Mouse (Mus musculus) retina, postnatal 7 days (tissue): ENCODE measurements around the gene Lpp.

ENCODE experiments used
- DNase-seq: peaks from one replicate; pipeline ENCODE4 v3.0.0-alpha.2; 2012; ENCODE audit warnings: low read depth, low spot score

The Lpp gene

DNA sequence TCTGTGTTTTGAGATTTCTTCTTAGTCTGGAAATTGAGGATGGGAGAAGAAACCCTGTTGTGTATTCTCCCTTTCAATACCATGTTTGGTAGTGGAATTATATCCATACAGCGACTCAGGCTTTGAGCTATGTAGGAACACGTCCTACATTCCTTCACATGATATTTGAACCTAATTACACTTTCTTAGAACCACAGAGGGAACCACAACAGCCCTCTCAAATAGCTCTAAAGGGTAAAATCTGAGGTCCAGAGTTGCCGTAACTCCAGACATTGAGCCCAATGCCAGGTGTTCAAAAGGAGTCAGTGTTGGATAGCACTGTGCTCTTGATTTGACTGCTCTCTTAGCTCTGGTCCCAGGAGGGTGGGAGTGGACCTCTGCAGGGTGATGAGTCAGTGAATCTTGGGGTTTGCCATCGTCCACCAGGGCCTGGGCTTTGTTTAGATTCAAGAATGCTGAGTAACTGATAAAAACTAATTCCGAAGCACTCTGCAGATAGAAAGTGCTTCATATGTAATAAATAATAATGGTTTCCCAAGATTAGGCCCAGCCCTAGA is 104.9 kb downstream of the Lpp start:
- no peak for DNase-seq

DNA sequence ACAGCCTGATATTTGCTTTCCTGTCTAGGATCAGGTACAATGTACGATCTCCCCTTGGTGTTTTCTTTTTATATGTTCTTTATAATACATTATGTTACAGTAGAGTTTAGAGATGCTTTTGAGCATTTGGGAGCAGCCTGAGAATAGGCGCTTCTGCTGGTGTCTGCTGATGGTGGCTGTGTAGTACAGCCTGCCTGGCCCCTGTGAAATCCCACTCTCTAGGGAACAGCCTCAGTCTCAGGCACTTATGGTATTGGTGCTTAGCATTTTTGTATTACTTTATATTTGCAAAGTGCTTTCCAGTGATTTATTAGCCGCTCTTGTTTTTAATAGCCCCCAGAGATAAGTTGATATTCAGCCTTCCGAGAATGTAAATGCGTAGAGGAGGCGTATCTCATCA is 107.9 kb downstream of the Lpp start:
- DNase-seq = no peak

DNA sequence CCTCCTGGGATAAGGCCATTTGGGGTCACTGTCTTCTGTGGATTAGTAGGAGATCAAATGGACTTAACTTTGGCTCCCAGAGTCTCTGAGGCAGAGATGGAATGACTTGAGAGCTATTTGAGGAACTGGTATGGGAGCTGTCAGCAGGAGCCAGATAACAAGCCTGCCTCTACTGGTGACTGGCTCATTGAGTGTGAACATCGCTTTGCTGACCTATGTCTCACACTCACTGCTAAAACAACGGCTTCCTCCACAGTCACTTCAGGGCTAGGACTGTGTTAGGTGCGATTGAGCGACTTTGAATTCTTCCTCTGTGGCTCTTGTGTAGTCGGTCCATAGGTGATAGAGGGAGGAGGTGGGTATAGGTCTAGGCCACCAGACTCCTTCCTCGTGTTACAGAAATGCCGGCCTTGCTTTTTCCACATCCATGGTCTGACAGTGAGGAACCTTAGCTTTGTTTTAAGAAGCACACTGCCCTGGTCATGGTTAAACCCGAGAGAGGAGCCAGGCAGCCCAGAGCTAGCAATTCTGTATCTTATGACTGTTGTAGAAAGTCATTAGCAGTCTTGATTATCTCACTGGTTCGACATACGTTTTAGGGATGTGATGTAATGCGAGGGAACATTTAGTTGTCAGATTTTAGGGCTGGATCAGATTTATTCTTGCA is 108.5 kb downstream of the Lpp start:
- no peak for DNase-seq

DNA sequence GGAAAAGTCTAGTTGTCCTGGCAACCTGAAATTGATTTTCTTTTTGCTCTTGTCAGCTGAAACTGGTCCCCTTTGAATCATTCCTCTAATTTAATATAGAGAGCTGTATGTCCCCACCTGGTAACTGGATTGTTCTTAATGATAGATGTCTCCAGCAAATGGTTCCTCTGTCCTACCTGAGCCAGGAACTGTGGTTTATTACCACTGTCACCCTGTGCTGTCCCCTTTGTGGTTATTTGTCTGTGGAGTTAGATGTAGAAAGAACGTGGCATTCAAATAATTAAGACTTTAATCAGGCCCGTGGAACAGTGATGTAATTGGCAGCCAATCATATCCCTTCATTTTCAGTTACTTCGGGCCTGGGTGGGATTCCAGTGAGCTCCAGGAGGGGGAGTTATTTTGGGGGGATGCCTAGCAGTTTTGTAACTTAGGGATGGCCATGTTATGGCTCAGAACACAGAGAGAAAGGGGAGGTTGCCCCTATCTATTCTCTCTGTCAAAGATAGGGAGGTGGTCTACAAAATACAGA is 109.1 kb downstream of the Lpp start:
- DNase-seq = no peak

DNA sequence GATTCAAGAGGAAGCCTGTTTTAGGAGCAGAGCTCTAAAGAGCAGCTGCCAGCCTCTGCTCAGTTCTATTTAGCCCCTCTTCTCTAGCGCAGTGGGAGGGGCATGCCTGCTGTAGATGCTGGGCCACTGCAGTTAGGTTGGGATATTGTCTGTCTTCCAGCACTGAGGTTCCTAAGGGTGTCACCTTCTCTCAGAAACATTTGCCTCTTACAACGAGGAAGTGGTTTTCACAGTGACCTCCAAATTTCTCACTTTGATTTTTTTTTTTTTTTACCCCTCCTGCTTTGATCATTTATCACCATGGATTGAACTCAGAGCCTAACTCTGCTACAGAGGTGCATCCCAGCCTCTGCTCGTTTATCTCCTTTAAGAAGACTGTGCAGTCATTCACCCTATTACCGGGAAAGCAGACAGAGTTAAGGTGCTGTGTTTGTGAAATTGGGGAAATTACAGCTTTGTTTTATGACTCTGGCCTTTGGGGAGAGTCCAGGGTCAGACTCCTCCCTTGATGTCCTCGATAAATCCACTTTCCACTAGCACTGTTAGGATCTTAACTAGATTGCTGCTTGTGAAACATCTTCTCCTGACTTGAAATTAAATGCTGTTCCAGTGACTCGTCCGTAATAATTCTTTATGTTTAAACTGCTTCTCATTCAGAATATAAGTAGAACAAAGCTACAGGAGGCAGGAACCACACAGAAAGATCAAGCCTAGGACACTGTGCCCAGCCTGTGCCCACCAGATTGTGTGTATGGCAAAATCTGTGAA is 111.7 kb downstream of the Lpp start:
- DNase-seq = no peak

DNA sequence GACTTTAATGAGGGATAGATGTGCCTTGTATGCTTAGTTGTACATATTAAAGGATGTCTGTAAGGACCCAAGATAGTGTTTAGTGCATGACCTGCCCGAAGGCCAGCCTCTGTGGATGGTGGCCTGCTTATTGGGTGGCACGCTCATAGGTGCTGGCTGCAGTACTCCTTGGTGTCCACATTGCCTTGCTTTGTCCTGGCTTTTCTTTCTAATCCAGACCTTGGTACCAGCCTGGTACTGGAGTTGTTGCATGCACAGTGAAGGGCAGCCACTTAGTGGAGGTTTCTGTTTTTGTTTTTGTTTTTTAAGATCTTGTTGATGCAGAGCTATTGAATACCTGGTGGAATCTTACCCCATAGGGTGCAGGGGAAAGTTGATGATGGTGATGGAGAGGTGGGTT is 112.9 kb downstream of the Lpp start:
- DNase-seq = no peak

DNA sequence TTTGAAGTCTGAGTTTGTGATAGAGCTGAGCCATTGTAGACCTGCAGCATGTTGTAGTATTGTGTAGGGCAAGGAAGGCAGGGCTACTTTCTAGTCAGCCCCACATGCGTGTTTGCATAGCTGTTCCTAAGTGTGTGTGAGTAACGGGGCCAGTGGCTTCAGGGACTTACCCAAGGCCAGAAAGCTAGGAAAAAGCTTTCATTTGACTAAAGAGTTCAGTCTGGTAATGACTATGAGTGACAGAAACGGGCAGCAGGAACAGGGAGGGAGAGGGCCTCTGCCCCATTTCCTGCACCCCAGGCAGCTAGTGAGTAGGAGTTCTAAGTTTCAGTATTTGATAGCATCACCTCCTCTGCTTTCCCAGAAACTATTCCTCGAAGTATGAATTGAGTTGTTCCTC is 113.4 kb downstream of the Lpp start:
- no peak for DNase-seq

DNA sequence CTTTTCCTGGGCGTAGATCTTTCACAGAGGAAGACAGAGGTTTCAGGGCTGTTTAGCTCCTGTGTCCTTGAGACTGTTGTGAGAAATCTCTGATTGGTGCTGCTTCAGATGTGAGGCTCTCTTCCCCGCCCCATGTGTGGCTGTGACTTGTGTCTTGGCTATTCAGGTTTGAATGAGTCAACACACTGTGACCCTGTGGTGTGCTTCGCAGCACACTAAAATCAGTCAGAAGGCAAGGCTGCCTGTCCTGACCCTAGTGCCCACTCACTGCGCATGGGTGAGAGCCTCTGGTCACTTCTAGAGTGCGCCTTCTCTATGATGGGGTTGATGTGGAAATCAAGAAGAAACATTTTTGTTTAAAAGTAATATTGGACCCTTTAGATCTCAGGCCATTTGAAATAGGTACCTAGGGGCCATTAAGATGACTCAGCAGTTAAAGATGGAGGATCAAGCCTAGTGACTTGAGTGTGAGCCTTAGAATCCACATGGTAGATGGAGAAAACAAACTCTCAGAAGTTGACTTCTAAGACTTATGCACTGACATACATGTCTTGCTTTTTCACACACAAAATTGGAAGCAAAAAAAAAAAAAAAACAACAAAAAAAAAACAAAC is 114.7 kb downstream of the Lpp start:
- DNase-seq = no peak

DNA sequence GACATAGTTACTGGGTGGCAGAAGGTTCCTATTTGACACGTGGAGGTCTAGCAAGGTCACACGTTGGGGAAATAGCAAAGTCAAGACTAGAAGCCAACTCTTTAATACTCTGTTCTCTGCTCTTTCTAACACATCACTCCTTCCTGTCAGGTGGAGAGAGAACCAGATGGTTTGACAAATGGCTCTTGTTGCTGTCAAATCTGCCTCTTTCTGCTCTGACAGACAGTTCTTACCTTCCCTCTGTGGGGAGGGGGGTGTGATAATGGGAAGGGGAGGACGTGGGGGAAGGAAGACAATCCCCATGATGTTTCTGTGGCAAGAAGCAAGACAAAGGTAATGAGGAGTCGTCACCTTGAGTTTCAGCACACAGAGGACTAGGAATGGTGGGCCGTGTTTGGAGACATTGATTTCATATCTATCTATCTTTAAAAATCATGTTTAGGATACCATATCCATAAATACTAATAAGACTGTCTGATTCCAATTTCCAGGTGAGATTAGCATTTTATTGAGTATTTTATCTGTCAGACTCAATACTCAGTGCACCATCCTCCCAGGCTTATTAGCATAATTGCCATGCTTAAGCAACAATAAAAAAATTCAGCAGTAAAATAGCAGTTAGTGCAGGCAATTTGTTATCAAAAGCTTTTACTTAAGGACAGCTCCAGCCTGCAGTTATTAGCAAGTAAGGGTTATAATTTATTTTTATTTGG is 115.9 kb downstream of the Lpp start:
- DNase-seq = no peak

DNA sequence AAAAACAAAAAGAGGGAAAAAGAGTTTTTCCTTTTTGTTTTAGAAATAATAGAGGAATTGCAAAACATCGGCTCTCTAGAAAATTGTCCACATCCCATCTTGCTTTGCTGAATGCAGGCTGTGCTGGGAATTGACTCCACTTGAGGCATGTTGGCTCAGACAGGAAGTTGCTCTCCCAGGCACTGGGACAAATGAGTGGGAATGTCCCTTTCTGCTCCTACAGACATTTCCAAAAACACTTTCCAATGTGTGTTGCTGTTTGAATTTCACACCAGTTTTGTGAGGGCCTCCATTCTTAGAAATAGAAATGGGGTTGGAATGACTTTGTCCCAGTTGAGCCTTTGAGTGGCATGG is 116.5 kb downstream of the Lpp start:
- no peak for DNase-seq

DNA sequence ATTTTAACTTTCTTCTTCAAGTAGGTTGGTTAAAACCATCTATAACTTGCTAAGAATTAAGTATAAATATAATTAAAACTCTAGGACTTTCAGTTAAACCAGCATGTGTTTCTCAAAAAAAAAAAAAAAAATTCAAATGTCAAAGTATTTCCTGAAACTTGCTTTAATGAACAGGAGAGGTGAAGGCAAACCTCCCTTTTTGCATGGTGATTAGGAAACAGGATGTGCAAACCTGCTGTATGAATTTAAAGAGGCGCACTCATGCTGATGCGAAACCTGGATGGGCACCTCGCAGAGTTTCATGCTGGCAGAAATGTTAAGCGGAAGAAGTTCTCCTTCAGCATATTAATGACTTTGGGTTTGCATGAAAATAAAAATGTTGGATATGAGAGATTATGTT is 119.9 kb downstream of the Lpp start:
- DNase-seq = no peak

DNA sequence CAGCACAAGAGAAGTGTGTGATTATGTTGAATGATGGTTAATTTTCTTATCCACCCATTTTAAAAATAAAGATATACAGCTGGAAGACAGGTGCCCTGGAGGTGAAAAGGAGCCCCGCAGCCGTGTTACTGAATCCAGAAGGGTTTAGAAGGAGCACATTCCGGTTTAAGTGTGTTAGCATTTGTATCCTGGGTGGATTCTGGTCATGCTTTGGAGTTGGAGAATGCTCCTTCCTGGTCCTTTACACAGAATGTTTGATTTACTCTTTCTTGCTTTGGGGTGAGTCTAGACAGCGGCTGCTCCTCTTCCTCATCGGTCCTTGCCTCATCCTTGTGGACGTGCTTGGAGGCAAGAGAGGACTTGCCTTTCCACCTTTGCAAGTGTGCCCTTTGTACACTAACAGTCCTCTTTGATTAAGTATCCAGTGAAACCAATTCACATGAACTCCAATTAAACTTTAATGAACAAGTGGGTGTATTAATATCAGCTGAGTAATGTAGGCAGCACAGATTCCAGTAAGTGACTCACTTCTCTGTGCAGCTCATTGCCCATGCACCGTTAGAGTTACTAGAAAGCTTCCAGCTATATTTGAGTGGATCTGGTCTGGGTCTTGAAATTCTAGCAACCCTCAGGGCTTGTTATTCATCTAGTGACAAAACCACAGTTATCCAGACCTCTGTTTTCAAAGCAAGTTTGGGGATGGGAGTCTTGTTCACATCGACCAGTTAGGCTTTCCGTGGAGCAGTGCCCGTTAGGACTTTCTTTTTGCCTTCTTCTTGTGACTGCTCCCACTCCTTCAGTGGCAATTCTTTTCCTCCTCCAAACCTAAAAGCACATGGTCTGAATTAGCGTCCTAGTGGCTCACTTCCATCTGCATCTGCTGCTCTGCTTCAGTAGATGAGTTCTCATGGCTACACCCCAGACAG is 121.8 kb downstream of the Lpp start:
- no peak for DNase-seq

DNA sequence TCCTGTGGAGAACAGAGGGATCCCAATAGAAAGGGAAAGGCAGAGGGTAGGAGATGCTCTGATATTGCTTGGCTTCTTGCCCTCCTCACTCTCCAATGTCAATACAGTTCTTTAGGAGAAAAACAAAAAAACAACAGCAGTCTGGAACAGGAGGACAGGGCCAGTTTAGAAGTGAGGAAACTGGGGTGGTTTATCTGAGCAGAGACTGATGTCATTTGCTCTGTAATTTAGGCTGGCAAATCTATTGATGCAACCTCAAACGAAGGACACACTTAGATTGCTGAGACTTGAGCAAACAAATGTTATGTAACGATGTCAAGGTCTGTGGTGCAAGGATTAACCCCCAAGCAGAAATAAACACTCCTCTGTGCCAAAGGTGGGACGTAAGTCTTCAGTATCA is 123.7 kb downstream of the Lpp start:
- DNase-seq = no peak

DNA sequence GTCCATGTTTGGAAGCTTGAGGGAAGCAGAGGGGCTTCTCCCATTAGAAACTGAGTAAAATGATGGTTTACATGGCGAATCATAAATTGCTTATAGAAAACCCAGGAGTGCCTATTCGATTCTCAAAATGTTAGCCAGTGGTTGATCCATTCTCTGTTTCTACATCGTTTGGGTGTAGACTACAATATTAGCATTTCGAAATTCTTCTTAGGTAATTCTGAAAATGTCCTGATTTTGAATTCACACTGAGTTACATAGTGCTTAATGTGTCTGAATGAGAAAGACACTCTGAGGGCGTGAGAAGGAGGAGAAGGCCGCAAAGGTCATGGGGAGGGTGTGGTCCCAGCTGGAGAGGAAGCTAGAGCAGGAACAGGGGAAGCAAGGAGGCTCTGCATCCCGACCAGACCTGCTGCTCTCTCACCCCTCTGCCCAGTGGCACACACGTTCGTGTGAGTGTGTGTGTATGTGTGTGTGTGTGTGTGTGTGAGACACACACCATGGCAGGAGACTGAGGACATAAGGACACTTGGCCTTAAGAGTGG is 124.3 kb downstream of the Lpp start:
- no peak for DNase-seq

DNA sequence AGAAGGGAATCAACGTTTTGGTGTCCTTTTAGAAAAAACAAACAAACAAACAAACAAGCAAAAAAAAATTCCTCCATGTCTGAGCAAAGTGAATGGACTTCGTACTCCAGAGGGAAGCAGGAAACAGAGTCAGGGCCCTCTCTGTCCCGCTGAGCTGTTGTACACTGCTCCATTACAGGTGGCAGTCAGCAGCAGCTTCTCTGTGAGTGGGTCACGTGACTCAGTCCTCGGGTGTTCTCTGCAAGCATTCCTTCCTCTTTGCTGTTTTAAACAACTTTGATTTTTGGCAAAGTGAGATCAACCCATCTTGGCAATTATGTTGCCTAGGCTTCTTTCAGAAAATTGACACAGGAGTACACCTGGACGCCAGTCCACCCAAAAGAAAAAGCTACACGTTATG is 125.5 kb downstream of the Lpp start:
- no peak for DNase-seq

DNA sequence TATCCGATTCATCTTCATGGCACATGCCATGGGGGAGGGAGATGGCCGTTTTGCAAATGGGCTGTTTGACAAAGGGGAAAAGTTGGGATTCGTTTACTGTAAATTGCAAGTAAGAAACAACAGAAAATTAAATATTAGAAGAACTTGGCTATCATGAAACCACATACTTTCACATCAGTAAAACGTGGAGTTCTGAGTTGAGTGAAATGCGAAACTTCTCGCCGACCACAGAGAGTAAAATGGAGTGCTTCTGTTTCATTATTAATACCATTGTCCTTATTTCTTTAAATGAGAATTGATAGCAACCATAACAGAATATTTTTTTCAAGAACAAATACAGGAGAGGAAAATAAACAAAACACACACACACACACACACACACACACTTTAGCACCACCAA is 133.9 kb downstream of the Lpp start:
- no peak for DNase-seq

DNA sequence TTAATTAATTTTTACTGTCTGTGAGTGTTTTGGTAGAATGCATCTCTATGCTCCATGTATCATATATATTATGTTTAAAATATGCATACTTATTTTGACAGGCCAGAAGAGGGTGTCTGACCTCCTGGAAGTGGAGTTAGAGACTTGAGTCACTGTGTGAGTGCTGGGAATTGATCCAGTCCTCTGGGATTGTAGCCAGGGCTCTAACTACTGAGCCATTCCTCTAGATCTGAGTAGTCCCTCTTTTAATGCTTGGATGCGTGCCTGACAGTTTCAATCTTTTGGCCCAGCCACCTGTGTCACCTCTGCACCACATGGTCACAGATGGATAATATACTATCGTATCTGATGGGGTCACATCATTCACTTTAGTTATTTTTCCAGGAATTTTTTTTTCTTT is 138.4 kb downstream of the Lpp start:
- no peak for DNase-seq

DNA sequence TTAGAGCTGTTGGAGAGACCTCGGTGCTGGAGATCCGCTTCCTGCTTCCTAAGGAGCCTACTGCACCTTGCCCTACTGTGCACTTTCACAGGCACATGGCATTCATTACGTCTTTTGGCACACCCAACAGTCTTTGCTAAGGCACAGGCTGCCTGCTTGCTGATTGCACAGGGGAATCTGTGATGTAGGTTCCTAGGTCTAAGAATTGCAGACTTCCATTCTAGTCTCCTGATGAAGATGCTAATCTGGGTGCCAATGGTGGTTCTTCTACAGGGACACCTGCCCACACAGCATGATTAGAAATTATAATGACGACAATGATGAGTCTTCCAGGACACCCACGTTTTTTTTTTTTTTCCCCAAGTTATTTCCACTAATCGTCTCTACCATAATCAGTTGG is 141.9 kb downstream of the Lpp start:
- DNase-seq = no peak

DNA sequence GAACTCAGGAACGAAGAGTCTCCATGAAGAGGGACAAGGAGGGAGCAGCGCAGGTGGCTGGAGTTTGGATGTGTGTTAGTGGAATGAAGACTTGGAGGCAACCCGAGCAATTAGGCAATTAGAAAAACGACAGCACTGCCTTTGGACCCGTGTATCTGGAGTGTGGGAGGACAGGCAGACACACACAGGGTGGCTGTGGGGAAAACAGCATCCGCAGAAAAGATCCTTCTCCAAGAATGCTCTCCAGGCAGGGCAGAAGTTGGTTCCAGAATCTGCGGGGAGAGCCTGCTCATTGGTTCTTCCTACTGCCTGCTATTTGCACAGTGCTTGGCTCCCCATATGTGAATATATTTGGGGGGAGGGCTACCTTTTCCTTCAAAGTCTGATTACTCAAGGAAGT is 143.0 kb downstream of the Lpp start:
- no peak for DNase-seq

DNA sequence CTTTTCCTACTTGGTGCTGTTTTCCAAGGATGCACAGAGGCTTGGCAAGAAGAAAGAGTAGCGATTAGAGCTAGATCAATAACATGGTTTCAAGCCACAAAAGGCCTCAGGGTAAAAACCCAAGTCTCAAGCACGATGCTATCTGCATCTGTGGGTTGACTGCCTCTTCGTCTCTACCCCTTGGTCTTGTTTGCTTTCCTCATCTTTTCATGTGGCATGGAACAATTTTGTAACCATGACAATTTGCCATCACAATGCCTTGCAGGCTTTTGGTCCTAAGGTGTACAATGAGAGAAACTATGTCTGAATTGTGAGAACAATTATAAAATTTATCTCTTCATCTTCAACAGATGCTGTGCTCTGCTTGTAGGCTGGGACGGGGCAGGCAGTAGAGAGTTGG is 145.7 kb downstream of the Lpp start:
- DNase-seq = no peak

DNA sequence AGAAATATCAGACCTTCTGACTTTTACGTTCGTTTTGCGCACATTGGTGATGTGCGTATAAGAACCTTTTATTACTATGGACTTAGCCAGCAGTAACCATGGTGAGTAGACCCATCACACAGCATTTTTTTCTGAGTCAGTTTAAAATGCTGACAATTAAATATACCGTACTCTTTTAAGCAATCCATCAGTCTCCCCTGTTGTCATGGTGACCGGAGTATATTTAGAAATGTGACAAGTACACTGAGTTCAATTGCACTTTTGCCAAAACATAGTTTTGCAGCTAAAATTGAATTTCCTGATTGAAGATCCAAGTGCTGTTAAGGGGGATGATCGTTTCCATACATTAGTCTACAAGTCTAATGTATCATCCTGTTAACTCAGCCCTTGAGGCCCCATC is 149.6 kb downstream of the Lpp start:
- no peak for DNase-seq
